Mouse (Mus musculus) adrenal gland, postnatal 14 days (tissue): Measurements from ENCODE around the gene Fam129c. TPM values are rescaled to one million over a fixed set of nuclear protein-coding genes. Genes with fewer than 3 reads are reported as not detected.

Experiments used
- DNase-seq: peaks from one replicate; pipeline ENCODE4 v3.0.0; 2021; ENCODE audit warnings: mixed read lengths
- total RNA-seq: library from RNA; stranded (reverse); gene quantifications from 2 replicates; pipeline ENCODE4 v1.2.3, GENCODE M21; 2021

Fam129c gene
- total RNA-seq, 1 experiment from 2014 or later: 2.6 TPM

- DNase-seq: peak; percentile 74
These were observed 23.0 kb upstream of the Fam129c start for GRCm38 (mm10) chr8:71574426-71574825.

GRCm38 (mm10) chr8:71575020-71575419 is 22.4 kb upstream of the Fam129c start:
- no peak for DNase-seq

GRCm38 (mm10) chr8:71577856-71578387 is 19.5 kb upstream of the Fam129c start:
- DNase-seq: no peak

GRCm38 (mm10) chr8:71579009-71579408 is 18.4 kb upstream of the Fam129c start:
- no peak for DNase-seq

DNA sequence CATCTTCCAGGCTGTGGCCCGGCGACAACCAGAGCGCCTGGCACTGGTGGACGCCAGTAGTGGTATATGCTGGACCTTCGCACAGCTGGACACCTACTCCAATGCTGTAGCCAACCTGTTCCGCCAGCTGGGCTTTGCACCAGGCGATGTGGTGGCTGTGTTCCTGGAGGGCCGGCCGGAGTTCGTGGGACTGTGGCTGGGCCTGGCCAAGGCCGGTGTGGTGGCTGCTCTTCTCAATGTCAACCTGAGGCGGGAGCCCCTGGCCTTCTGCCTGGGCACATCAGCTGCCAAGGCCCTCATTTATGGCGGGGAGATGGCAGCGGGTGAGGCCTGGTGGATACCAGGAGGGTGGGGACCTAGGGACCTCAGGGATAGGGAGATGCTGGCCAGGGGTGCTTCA is 18.0 kb upstream of the Fam129c start:
- DNase-seq: peak; percentile 86

DNA sequence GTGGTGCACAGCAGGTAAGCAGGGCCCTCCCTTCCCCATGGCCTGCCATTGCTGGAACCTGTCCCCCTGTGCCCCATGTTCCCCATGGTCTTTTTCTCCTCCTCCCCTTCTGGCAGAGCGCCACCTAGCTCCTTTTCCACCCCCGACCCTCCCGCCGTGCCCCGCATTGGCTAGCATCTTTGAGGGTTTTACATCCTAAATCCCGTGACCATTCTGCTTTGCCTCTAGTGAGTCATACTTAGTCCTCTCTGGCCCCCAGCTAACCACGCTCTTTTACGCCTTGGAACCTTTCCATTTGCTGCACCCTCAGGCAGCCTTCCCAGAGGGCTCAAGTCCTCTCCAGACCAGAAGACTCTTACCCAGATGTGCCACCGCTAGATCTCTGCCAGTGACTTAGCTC is 17.2 kb upstream of the Fam129c start:
- peak; percentile 28 for DNase-seq

DNA sequence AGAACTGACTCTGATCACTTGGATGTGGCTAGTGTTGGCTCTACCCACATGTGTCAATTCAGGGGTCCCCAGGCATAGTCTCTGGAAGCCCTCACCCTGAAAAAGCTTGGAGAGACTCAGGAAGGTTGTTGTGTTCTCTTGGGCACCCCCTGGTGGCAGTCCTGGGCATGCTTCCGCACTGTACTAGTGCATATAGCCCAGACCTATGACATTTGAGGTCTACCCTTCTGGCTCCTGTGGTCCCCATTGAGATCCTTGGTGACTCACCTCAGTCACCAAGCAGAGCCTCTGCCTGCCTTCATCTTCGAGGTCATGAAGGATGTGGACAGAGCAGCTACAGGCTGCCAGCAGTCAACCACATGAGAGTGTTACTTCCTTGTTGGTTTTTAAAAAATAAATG is 10.6 kb upstream of the Fam129c start:
- DNase-seq: peak; percentile 76

GRCm38 (mm10) chr8:71588762-71589161 is 8.7 kb upstream of the Fam129c start:
- DNase-seq: no peak

DNA sequence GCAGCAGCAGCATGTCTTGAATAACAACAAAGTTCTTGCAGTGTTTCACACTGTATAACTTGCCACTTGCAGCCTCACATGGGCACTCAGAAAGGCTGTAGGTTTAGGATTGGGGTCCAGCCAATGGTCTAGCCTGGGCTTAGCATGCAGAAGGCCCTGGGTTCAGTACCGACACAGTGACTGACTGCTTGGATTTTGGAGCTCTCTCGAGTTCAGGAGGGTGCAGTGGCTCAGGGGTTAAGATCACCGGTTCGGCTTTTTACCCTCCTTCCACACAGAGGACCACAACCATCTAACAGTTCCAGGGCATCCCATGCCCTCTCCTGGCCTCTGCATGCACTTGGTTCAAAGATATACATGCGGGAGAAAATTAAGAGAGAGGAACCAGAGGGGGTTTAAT is 6.4 kb upstream of the Fam129c start:
- peak; percentile 7 for DNase-seq

DNA sequence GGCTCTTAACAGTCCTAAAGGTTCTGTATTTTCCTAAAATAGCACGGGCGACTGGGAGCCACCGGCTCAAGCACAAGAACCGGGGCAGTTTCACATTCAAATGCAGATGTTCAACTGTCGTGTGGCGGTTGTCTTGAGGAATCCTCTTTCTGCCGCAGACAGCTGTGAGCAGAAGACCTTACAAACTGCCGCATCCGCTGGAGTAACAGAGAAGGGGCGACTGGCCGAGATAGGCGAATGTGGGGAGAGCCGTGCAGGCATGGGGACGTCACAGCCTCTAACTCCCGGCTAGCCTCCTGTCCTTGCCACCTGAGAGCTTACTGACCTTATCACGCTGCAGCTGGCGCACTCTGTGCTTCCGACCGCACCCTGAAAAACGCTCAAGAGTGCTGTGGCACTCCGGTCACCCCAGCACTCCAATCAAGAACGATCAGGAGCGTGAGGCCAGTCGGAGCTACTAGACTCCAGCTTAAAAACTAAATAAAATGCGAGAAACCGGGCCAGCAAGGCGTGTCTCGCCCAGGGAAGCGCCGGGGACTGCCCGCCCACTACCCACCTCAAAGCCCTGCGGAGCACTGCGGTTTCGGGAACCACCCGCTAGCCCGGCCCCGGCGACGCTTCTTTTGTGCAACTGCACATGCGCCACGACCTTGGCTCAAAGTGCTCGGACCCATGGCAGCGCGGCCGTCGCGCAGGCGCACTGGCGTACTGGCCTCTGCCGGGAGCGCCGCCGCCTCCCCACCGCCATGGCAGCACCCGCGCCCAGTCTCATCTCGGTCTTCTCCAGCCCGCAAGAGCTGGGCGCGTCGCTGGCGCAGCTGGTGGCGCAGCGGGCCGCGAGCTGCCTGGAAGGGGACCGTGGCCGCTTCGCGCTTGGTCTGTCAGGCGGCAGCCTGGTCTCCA is 5.7 kb upstream of the Fam129c start, which contains the start of gene Pgls:
TSS of gene Pgls (plus strand) at position 706 of the 903 bp plus-strand sequence.
- peak; percentile 97 for DNase-seq

- DNase-seq: peak; percentile 87
These were observed 4.9 kb upstream of the Fam129c start for GRCm38 (mm10) chr8:71592374-71593170.

GRCm38 (mm10) chr8:71593556-71594323 is 3.7 kb upstream of the Fam129c start:
- peak; percentile 60 for DNase-seq

GRCm38 (mm10) chr8:71594324-71594722 is 3.1 kb upstream of the Fam129c start:
- DNase-seq: no peak

- DNase-seq: peak; percentile 96
These were observed 1.6 kb upstream of the Fam129c start for GRCm38 (mm10) chr8:71595862-71596261.

GRCm38 (mm10) chr8:71596384-71596783 is 1.1 kb upstream of the Fam129c start:
- DNase-seq: no peak

DNA sequence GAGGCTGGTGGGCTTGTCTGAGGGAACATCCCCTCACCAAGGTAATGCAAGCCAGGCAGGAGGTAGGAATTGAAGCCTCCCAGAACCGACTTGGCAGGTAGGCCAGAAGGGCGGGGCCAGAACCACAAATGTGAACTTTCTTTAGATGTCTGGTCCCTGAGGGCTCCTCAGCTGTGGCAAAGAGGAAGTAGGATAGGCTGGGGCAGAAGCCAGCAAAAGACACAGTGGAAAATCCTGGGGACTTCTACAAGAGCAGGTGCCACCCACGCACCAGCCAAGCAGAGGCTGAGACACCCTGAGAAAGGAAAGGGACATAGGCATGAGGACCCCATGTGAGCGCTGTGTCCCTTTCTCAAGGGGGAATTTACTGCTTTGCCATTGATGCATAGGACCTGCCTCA is 650 bp upstream of the Fam129c start:
- no peak for DNase-seq

DNA sequence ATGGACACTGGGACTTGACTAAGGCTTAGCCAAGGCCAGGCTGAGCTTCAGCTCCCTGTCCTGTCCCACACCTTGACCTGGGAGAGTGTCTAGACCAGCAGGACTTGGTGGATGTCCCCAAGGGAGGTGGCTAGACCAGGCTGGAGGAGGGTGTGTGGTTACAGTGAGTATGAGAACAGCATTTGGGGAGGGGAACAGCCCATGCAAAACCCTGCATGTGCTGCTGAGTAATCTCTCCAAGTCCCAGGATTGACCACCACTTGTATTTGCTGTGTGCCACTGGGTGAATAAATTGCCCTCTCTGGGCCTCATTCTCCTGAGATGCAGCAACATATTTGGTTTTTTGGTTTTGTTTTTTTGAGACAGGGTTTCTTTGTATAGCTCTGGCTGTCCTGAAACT is 927 bp downstream of the Fam129c start:
- DNase-seq: no peak

- no peak for DNase-seq
These were observed 1.4 kb downstream of the Fam129c start for GRCm38 (mm10) chr8:71598841-71599240.

- DNase-seq: no peak
These were observed 4.7 kb downstream of the Fam129c start for GRCm38 (mm10) chr8:71601939-71602665.

GRCm38 (mm10) chr8:71602666-71603334 is 5.4 kb downstream of the Fam129c start:
- peak; percentile 83 for DNase-seq

DNA sequence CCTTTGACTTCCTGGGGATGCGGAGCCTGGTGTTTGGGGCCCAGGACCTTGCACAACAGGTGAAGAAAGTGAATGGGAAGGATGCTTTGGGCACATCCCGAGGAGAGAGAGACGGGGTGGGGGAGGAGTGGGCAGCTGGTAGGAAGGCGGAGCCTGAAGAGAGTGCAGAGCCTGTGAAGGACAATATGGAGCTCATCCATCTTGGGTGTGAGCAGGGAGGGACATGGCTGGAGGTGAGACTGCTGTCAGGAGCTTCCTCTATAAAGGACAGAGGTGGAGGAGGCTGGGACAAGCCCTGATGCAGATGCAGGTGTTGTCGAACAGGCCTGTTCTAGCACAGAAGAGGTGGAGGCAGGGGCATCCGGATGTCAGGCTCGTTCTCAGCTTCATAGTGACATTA is 6.6 kb downstream of the Fam129c start:
- no peak for DNase-seq
